Mouse (Mus musculus): Measurements from ENCODE around the gene Prcd. TPM values are rescaled to one million over a fixed set of nuclear protein-coding genes. Genes with fewer than 3 reads are reported as not detected.

Gene Prcd
- 12.4 and 16.2 TPM in 2 replicates for polyA plus RNA-seq (2015; fragmentation: Nextera tagmentation; extraction: Ambion mirVana)

GRCm38 (mm10) chr11:116653234-116653633 is at the start of gene Prcd:
TSS of gene Prcd (plus strand) at chr11:116653534.

GRCm38 (mm10) chr11:116626299-116627071 is 26.8 kb upstream of the Prcd start, which contains the start of gene Rhbdf2:
TSS of gene Rhbdf2 (minus strand) at chr11:116627019.

GRCm38 (mm10) chr11:116654255-116654821 is 1.0 kb downstream of the Prcd start, which contains the start of gene Cygb:
TSS of gene Cygb (minus strand) at chr11:116654313.

Other genes starting within 250 kb of the Prcd start
- 5.3 and 12.0 TPM in 2 replicates for gene Rnf157, start 240.5 kb upstream of the Prcd start, polyA plus RNA-seq (2015; fragmentation: Nextera tagmentation; extraction: Ambion mirVana)
- 52.7 and 56.4 TPM in 2 replicates for gene Ubald2, start 219.4 kb upstream of the Prcd start, polyA plus RNA-seq (2015; fragmentation: Nextera tagmentation; extraction: Ambion mirVana)
- gene Qrich2, start 187.3 kb upstream of the Prcd start, polyA plus RNA-seq (2015; fragmentation: Nextera tagmentation; extraction: Ambion mirVana) = 0.10 and 0.11 TPM in 2 replicates
- gene Prpsap1, start 159.3 kb upstream of the Prcd start, polyA plus RNA-seq (2015; fragmentation: Nextera tagmentation; extraction: Ambion mirVana) = 67.1 and 83.3 TPM in 2 replicates
- gene Sphk1, start 122.6 kb upstream of the Prcd start, polyA plus RNA-seq (2015; fragmentation: Nextera tagmentation; extraction: Ambion mirVana) = 7.1 and 8.3 TPM in 2 replicates
- gene Ube2o, start 72.1 kb upstream of the Prcd start, polyA plus RNA-seq (2015; fragmentation: Nextera tagmentation; extraction: Ambion mirVana) = 8.4 and 10.3 TPM in 2 replicates
- gene Aanat, start 67.1 kb upstream of the Prcd start, polyA plus RNA-seq (2015; fragmentation: Nextera tagmentation; extraction: Ambion mirVana) = not detected in 2 replicates
- gene Rhbdf2, start 26.5 kb upstream of the Prcd start, polyA plus RNA-seq (2015; fragmentation: Nextera tagmentation; extraction: Ambion mirVana) = 5.1 and 8.4 TPM in 2 replicates
- gene Cygb, start 779 bp downstream of the Prcd start, polyA plus RNA-seq (2015; fragmentation: Nextera tagmentation; extraction: Ambion mirVana) = 28.6 and 33.4 TPM in 2 replicates
- not detected in 2 replicates for gene St6galnac1, start 122.0 kb downstream of the Prcd start, polyA plus RNA-seq (2015; fragmentation: Nextera tagmentation; extraction: Ambion mirVana)
- gene Mxra7, start 174.5 kb downstream of the Prcd start, polyA plus RNA-seq (2015; fragmentation: Nextera tagmentation; extraction: Ambion mirVana) = 52.1 and 64.3 TPM in 2 replicates
- 95.4 and 108 TPM in 2 replicates for gene Mettl23, start 189.7 kb downstream of the Prcd start, polyA plus RNA-seq (2015; fragmentation: Nextera tagmentation; extraction: Ambion mirVana)
- 29.7 and 39.5 TPM in 2 replicates for gene Jmjd6, start 189.9 kb downstream of the Prcd start, polyA plus RNA-seq (2015; fragmentation: Nextera tagmentation; extraction: Ambion mirVana)
- gene Mfsd11, start 198.9 kb downstream of the Prcd start, polyA plus RNA-seq (2015; fragmentation: Nextera tagmentation; extraction: Ambion mirVana) = 37.8 and 53.7 TPM in 2 replicates
- gene Srsf2, start 199.6 kb downstream of the Prcd start, polyA plus RNA-seq (2015; fragmentation: Nextera tagmentation; extraction: Ambion mirVana) = 297 and 399 TPM in 2 replicates

Data from adrenal gland, postnatal 0 days (tissue).